Mouse (Mus musculus) liver, embryonic 13.5 days (tissue): ENCODE measurements around the gene Lmf1. TPM values are rescaled to one million over a fixed set of nuclear protein-coding genes. Genes with fewer than 3 reads are reported as not detected.

Source experiments
- ATAC-seq: fragments of 200-750 bp; cut with Nextera tagmentation; 2 replicates; pipeline ENCODE4 v1.8.0; 2017; ENCODE audit warnings: low read depth, mild to moderate bottlenecking, moderate number of reproducible peaks, moderate library complexity
- DNase-seq: peaks from one replicate; pipeline ENCODE4 v3.0.0; 2022
- H3K27ac ChIP-seq: fragments of 300-500 bp; sonication (generic); 2 replicates; pipeline ENCODE4 v1.5.1; 2015; ENCODE audit warnings: moderate library complexity, mild to moderate bottlenecking, inconsistent platforms
- H3K27me3 ChIP-seq: fragments of 300-500 bp; sonication (generic); 2 replicates; pipeline ENCODE4 v1.6.1; 2015; ENCODE audit warnings: mild to moderate bottlenecking, inconsistent platforms
- H3K36me3 ChIP-seq: fragments of 300-500 bp; sonication (generic); 2 replicates; pipeline ENCODE4 v1.6.1; 2015; ENCODE audit warnings: mild to moderate bottlenecking, inconsistent platforms
- H3K4me1 ChIP-seq: fragments of 300-500 bp; sonication (generic); replicated peaks from 2 replicates; pipeline ENCODE4 v1.6.1; 2015; ENCODE audit warnings: inconsistent platforms
- H3K4me2 ChIP-seq: fragments of 300-500 bp; sonication (generic); 2 replicates; pipeline ENCODE4 v1.6.1; 2015; ENCODE audit warnings: inconsistent platforms, mild to moderate bottlenecking, moderate library complexity
- H3K4me3 ChIP-seq: fragments of 300-500 bp; sonication (generic); replicated peaks from 2 replicates; pipeline ENCODE4 v1.5.1; 2015; ENCODE audit warnings: mild to moderate bottlenecking, inconsistent platforms
- H3K9ac ChIP-seq: fragments of 300-500 bp; sonication (generic); 2 replicates; pipeline ENCODE4 v1.6.1; 2015; ENCODE audit warnings: mild to moderate bottlenecking, inconsistent platforms
- H3K9me3 ChIP-seq: fragments of 300-500 bp; sonication (generic); replicated peaks from 2 replicates; pipeline ENCODE4 v1.6.1; 2016; ENCODE audit warnings: inconsistent platforms
- WGBS: fragments of 180-500 bp; shearing (Covaris S2); methylation state at CpG from one replicate; pipeline ENCODE4 v1.1.7; 2015; ENCODE audit not compliant: insufficient replicate concordance; 5-methylcytosine and 5-hydroxymethylcytosine counted together
- polyA plus RNA-seq: library from polyadenylated mRNA; unstranded; fragments of >200 nt; fragmentation: Nextera tagmentation; extraction: Ambion mirVana; gene quantifications from 2 replicates; pipeline ENCODE4 v1.2.1, GENCODE M21; 2015

Lmf1 gene
- polyA plus RNA-seq, 1 experiment from 2014 or later, result 11.6 TPM

DNA sequence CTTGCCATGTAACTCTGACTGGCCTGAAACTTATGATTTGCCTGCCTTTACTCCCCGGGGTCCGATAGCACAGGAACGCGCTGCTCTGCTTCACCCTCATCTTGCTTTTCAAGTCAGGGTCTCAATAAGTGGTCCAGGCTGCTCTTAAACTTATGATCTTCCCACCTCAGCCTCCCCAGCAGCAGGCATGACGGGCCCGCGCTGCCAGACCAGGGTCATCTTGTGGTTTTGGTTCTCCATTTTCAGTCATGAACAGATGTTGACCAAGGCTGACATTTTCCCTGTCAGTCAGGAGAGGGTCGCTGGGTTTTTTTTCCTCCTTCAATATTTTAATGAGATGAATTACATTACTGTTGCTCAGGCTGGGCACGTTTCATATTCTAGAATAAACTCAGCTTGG is 66.8 kb downstream of the Lmf1 start:
- H3K4me1 ChIP-seq, result peaks cover 4% of the 10 kb centered on the region; the same call in 1 of the 2 replicates
- no peak overlapping the region for H3K4me2 ChIP-seq
- no peaks in the 10 kb centered on the region for H3K9me3 ChIP-seq
- ATAC-seq (no peak), DNase-seq (no peak)
- no peak overlapping the region for H3K27ac ChIP-seq
- H3K4me3 ChIP-seq, result no peak overlapping the region
- H3K9ac ChIP-seq, result no peak overlapping the region
- no peaks in the 10 kb centered on the region for H3K27me3 ChIP-seq
- 77% methylated on average over 9 of the region's 9 CpGs for WGBS
- H3K36me3 ChIP-seq, result 0 out of 2 replicates have a peak, but pooled peaks cover 2% of the 10 kb centered on the region

DNA sequence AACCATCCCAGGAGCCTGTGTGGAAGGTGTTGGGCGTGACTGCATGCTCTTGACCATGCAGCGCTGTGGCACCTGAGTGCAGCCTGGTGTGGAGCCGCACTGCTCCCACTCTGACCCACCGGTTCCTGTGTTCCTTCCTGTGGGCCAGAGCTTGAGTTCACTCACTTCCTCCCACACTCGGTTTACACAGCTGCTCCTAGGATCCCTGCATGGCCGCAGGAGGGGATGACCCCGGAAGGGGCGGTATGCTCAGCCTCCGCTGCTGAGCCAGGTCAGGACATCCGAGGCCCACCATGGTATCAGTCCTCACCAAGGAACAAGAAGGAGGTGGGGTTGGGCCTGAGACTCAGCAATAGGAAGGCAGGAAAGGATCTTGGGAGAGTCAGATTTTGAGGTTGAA is 69.0 kb downstream of the Lmf1 start:
- Histone ChIP-seq H3K4me2 (no peak overlapping the region), H3K27ac (no peak overlapping the region), H3K9me3 (no peaks in the 10 kb centered on the region), H3K4me1 (peaks cover 4% of the 10 kb centered on the region; the same call in 1 of the 2 replicates), H3K36me3 (0 out of 2 replicates have a peak, but pooled peaks cover 2% of the 10 kb centered on the region), H3K9ac (no peak overlapping the region), H3K4me3 (no peak overlapping the region), H3K27me3 (no peaks in the 10 kb centered on the region)
- ATAC-seq (no peak), DNase-seq (no peak)
- 66% methylated on average over 10 of the region's 10 CpGs for WGBS

DNA sequence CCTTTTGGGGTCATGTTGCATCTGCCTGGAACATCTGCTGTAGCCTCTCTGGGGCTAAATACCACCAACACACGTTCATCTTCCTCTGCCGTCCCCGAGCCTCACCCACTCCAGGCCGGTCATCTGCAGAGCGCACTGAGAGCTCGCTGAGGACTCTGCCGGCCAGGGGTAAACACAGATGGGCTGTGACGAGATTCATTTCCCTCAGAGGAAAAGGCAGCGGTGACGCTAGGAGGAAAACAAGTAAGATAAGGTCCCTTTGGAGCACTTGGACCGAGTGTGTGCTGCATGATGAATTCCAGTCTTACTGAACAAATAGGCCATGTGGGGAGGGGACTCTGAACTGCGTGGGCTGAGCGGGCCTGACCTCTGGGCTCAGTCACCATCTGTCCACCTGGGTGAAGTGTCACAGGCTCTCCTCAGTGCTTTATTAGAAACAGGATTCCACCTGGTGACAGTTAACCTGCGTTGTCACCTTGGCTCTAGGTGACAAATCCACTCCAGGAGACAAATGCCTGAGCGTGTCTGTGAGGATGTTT is 69.9 kb downstream of the Lmf1 start:
- Histone ChIP-seq H3K9ac (no peak overlapping the region), H3K4me2 (no peak overlapping the region), H3K27ac (no peak overlapping the region), H3K9me3 (no peaks in the 10 kb centered on the region), H3K4me1 (peaks cover 4% of the 10 kb centered on the region; the same call in 1 of the 2 replicates), H3K27me3 (no peaks in the 10 kb centered on the region), H3K4me3 (no peak overlapping the region), H3K36me3 (0 out of 2 replicates have a peak, but pooled peaks cover 2% of the 10 kb centered on the region)
- no peak for ATAC-seq
- 66% methylated on average over 15 of the region's 15 CpGs for WGBS
- no peak for DNase-seq

DNA sequence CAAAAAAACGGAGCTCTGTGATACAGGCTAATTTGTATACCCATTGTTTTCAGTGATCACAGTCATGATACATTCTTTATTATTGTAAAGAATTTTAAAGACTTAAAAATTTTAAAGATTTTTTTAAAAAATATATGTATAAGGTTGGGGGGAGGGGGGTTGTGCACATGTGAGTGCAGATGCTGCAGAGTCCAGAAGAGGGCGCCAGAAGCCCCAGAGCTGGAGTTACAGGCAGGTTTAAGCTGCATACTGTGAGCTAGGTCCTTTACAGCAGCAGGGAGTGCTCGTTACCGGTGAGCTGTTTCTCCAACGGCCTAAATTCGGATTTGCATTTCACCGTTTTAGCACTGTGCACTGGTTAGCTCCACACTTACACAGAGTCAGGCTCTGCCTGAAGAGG is 71.8 kb downstream of the Lmf1 start:
- Histone ChIP-seq H3K4me3 (no peak overlapping the region), H3K36me3 (0 out of 2 replicates have a peak, but pooled peaks cover 2% of the 10 kb centered on the region), H3K4me2 (no peak overlapping the region), H3K4me1 (peaks cover 4% of the 10 kb centered on the region; the same call in 1 of the 2 replicates), H3K9me3 (no peaks in the 10 kb centered on the region), H3K27me3 (no peaks in the 10 kb centered on the region), H3K27ac (no peak overlapping the region), H3K9ac (no peak overlapping the region)
- DNase-seq (no peak), ATAC-seq (no peak)
- WGBS, result 77% methylated on average over 7 of the region's 7 CpGs

DNA sequence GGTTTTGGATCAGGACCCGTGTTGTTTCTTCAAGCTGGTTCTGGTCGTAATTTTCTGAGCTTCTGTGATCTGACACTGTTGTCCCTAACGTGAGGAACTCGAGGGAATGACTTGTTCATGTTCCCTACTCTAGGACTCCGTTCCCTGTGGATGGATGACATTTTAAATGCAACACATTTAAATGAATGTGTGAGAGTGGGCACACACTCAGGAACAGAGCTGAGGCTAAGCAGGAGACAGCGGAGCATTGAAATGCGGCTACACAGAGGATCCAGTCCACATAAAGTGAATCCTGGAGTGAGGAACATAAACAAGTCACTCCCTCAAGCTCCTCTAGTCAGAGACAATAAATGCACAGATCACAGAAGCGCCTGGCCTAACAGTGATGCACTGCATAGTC is 73.4 kb downstream of the Lmf1 start:
- H3K4me2 ChIP-seq, result no peak overlapping the region
- H3K4me1 ChIP-seq, result peaks cover 9% of the 10 kb centered on the region; the same call in 1 of the 2 replicates
- H3K27ac ChIP-seq, result no peak overlapping the region
- WGBS, result 62% methylated on average over 8 of the region's 8 CpGs
- DNase-seq (no peak), ATAC-seq (no peak)
- H3K9me3 ChIP-seq, result no peaks in the 10 kb centered on the region
- no peak overlapping the region for H3K4me3 ChIP-seq
- H3K27me3 ChIP-seq, result no peaks in the 10 kb centered on the region
- H3K9ac ChIP-seq, result no peak overlapping the region
- 0 out of 2 replicates have a peak, but pooled peaks cover 2% of the 10 kb centered on the region for H3K36me3 ChIP-seq

DNA sequence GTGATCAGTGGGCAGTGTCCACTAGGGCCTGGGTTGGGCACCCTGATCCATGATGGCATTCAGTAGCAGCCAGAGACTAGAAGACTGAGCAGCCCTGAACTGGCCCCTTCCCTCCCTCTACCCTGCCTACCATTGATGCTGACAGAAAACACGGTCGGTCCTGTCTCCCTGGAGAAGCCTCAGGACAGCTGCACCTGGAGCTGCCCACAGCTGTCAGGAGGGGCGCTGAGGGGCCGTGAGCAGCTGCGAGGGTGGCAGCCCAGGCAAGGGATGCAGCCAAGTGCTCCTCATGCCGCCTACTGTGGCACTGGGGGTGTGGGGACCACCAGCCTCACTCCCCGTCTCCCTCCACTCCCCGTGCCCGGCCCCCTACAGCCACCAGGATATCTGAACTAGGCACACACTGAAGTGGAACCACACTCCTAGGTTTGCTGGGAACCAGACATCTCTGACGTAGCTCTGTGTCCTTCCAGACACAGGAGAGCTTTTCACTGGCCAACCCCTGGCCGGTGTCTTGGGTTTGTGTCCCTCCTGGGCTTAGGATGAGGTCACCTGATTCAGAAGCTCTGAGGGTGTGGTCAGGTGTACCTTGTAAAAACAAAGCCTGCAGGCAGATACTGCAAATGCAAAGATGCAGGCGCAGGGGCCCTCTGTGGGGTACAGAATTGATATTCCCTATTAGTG is 77.4 kb downstream of the Lmf1 start:
- Histone ChIP-seq H3K9ac (no peak overlapping the region), H3K4me3 (no peak overlapping the region), H3K4me1 (peaks cover 5% of the 10 kb centered on the region; the same call in 1 of the 2 replicates), H3K36me3 (no peaks in the 10 kb centered on the region), H3K4me2 (no peak overlapping the region), H3K27me3 (no peaks in the 10 kb centered on the region), H3K9me3 (no peaks in the 10 kb centered on the region), H3K27ac (no peak overlapping the region)
- DNase-seq, result no peak
- ATAC-seq, result no peak
- 74% methylated on average over 12 of the region's 12 CpGs for WGBS

DNA sequence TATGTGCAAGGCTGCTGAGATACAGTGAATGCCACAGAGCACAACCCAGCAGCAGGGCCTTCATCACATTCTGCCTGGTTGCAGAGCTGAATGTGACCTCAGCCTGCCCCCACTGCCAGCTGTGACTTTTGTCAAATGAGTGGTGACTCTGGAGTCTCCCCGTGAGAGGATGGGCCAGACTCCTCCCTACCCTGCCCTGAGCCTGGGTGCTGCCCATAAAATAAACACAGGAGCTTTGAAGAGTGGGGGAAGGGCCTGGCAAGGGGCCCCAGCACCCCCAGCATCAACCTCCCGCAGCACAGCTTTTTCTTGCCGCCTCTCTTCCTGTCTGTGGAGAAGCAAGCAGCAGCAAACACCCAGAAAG is 77.9 kb downstream of the Lmf1 start:
- H3K27me3 ChIP-seq, result no peaks in the 10 kb centered on the region
- WGBS, result 43% methylated on average over 3 of the region's 3 CpGs
- H3K4me1 ChIP-seq, result peaks cover 5% of the 10 kb centered on the region; the same call in 1 of the 2 replicates
- no peak overlapping the region for H3K9ac ChIP-seq
- no peak overlapping the region for H3K4me3 ChIP-seq
- H3K4me2 ChIP-seq, result no peak overlapping the region
- ATAC-seq, result no peak
- H3K9me3 ChIP-seq, result no peaks in the 10 kb centered on the region
- no peak for DNase-seq
- H3K27ac ChIP-seq, result 0 out of 2 replicates have a peak overlapping the region, but pooled peaks have one; percentile 9
- no peaks in the 10 kb centered on the region for H3K36me3 ChIP-seq

DNA sequence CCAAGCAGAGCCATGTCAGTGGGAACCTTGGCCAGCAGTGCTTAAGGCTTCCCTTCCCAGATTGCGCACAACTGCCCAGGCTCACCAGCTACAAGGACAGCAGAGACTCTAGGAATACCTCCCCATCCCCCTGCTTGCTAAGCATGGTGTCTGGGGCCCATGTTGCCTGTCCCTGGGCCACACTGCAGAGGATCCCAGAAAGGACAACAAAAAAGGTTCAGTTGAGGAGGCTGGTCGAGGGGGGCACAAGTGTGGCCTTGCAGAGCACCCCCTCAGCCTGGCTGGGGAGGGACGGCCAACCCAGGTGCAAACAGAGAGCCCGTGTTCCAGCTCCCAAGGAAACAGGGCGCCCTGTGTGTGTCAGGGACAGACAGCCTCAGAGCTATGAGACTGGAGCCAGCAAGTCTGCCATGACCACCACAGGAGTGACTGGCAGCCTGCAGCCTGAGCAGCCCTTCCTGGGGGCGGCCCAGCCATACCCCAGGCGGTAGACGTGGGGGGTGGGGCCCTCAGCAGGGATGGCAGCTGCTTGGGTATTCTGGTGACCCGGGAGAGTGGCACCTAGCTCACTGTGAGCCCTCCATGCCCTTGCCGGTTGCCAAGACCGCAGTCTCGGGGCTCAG is 84.4 kb downstream of the Lmf1 start:
- H3K9me3 ChIP-seq, result no peaks in the 10 kb centered on the region
- H3K4me2 ChIP-seq, result no peak overlapping the region
- H3K9ac ChIP-seq, result no peak overlapping the region
- DNase-seq, result no peak
- no peak overlapping the region for H3K4me3 ChIP-seq
- no peak overlapping the region for H3K27ac ChIP-seq
- no peak for ATAC-seq
- no peaks in the 10 kb centered on the region for H3K4me1 ChIP-seq
- H3K36me3 ChIP-seq, result no peaks in the 10 kb centered on the region
- 30% methylated on average over 12 of the region's 12 CpGs for WGBS
- H3K27me3 ChIP-seq, result no peaks in the 10 kb centered on the region

DNA sequence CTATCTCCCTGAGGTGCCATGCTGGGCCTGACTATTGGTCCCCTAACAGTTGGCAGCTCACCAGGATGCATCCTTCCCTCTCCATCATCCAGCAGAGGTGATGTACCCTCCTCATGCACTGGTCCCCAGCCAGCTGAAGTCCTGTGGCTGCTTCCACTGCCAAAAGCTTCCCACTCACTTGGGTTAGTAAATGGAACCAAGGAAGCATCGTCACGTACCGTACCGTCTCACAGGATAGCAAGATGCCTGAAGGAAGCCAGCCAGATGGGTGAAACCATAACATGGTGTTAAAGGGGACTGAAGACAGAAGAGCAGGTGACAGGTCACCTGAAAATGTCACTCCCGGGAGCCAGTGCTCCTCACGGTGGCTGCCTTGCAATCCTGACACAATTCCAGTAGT is 86.6 kb downstream of the Lmf1 start:
- Histone ChIP-seq H3K27ac (no peak overlapping the region), H3K27me3 (no peaks in the 10 kb centered on the region), H3K4me1 (no peaks in the 10 kb centered on the region), H3K9me3 (no peaks in the 10 kb centered on the region), H3K4me2 (no peak overlapping the region), H3K36me3 (no peaks in the 10 kb centered on the region), H3K4me3 (no peak overlapping the region), H3K9ac (no peak overlapping the region)
- ATAC-seq (no peak), DNase-seq (no peak)
- WGBS, result 80% methylated on average over 6 of the region's 6 CpGs

DNA sequence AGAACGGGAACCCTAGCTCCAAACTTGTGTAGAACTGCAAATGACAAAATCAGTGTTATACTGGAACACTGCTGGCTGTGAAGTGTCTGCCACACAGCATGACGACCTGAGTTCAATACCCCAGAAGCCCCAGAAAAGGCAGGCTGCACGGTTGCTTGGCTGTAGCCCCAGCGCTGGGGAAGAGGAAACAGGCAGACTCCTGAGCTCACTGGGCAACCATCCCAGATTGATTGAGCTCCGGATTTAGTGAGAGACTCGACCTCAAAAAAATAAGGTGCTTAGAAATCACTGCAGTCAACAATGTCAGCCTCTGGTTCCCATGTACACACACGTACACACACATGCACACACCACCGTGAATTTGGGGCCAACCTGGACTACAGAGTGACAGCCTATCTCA is 87.0 kb downstream of the Lmf1 start:
- H3K4me3 ChIP-seq, result no peak overlapping the region
- no peaks in the 10 kb centered on the region for H3K9me3 ChIP-seq
- H3K36me3 ChIP-seq, result no peaks in the 10 kb centered on the region
- no peak overlapping the region for H3K27ac ChIP-seq
- no peak overlapping the region for H3K9ac ChIP-seq
- 62% methylated on average over 8 of the region's 8 CpGs for WGBS
- no peaks in the 10 kb centered on the region for H3K4me1 ChIP-seq
- H3K4me2 ChIP-seq, result no peak overlapping the region
- ATAC-seq (no peak), DNase-seq (no peak)
- H3K27me3 ChIP-seq, result no peaks in the 10 kb centered on the region

DNA sequence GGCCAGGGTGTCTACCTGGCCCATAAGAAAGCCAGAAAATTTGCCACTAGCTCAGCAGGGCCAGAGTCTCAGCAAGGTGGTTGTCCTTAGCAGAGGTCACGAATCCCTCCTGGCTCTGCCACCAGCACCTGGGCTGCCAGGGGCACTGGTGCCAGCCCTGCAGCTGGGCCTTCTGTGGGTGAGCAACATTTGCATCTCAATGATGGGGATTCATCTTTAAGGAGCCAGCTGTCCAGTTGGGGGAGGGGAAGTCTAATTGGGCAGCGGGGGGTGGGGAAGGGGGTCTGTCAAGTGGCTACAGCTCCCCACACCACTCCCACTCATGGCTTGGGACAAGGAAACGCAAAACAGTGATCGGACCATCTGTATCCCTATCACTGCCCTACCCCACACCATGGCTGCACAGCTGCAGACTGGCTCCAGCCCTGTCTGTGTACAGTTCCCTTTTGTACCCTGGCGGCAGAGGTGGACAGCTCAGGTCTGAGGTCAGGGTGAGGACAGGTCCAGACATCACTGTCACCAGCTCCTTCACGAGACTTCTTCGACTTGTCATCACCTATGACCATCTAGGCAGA is 89.7 kb downstream of the Lmf1 start:
- WGBS, result 65% methylated on average over 7 of the region's 7 CpGs
- no peak overlapping the region for H3K4me3 ChIP-seq
- DNase-seq (no peak), ATAC-seq (no peak)
- H3K9ac ChIP-seq, result no peak overlapping the region
- 0 out of 2 replicates have a peak, but pooled peaks cover 3% of the 10 kb centered on the region for H3K27me3 ChIP-seq
- H3K27ac ChIP-seq, result no peak overlapping the region
- no peaks in the 10 kb centered on the region for H3K9me3 ChIP-seq
- no peak overlapping the region for H3K4me2 ChIP-seq
- H3K4me1 ChIP-seq, result no peaks in the 10 kb centered on the region
- H3K36me3 ChIP-seq, result no peaks in the 10 kb centered on the region
